Mouse (Mus musculus) hematopoietic multipotent progenitor cell, adult 10-12 weeks (in vitro differentiated cells): Measurements from ENCODE around the gene Ash1l. TPM values are rescaled to one million over a fixed set of nuclear protein-coding genes. Genes with fewer than 3 reads are reported as not detected.

Experiments used
- polyA plus RNA-seq: library from polyadenylated mRNA; stranded (reverse); fragments of >175 nt; gene quantifications from 2 replicates; pipeline ENCODE4 v1.2.3, GENCODE M21; 2012; ENCODE audit warnings: low replicate concordance

The Ash1l gene
- polyA plus RNA-seq: 5.1 and 8.2 TPM in 2 replicates

GRCm38 (mm10) chr3:88950576-88951326 is at the start of gene Ash1l, which contains the start of gene Dap3:
Ash1l (plus strand) TSS chr3:88950622.
Dap3 (minus strand) TSS chr3:88951181.

GRCm38 (mm10) chr3:88913511-88914383 is 36.7 kb upstream of the Ash1l start, which contains the start of gene Msto1:
Msto1 (minus strand) TSS chr3:88913999.

GRCm38 (mm10) chr3:89093175-89093574 is 142.8 kb downstream of the Ash1l start, which contains the start of gene Rusc1:
Rusc1 (minus strand) TSS chr3:89093311.

DNA sequence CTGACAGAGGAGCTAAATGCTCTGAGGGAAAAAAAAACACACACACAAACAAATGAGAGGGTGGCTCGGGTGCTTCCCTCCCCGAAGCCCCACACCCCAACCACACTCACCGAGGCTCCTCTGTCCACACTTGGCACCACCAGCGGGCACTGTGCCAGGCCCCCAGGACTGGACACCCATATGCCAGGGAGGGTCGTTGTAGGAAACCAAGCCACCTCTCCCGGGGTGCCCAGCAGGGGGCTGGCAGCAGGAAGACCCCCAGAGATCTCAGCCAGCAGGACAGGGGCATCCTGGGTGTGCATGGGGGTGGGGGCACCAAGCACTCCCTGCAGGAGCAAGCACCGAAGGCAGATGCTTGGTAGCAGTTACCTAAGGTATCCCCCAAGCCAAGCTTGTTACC is 150.4 kb downstream of the Ash1l start, which contains the start of gene Gm43738:
Gene Gm43738 (minus strand): TSS at position 289 of the 400 bp plus-strand sequence.

DNA sequence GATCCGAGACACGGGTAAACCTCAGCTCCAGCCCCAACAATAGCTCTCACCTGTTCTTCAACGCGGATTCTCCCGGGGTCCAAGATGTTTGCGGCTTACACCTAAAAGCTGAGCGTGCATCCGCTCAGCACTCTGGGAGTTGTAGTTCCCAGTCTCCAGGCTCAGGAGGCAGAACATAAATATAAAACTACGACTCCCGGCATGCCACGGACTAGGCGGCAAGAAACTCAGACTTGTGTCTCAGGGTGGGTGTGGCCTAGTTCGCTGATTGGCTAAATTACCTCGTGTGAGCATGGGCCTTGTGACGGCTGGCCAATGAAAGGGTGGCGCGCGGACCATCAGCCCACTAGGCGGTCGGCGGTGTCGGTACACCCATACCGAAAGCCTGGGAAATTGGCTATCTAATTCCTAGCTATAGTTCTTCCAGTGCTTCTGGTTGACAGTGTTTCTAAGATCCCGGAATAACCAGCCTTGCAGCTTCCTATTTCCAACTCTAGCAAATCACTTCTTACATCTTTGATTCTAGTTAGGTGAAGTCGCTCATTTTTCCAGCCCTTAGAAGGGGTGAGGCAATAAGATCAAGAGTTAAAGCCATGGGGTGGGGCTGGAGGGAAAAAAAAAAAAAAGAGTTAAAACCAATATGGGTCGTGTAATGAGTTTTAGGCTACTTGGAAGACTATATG is 151.5 kb downstream of the Ash1l start, which contains the start of gene Fdps:
Gene Fdps (minus strand): TSS at position 148 of the 683 bp plus-strand sequence.

Other genes with a start within 250 kb of the Ash1l start
- gene Rit1, start 233.8 kb upstream of the Ash1l start, polyA plus RNA-seq: 27.1 and 47.2 TPM in 2 replicates
- 5.3 and 8.0 TPM in 2 replicates for gene Syt11, start 175.5 kb upstream of the Ash1l start, polyA plus RNA-seq
- gene Gon4l, start 115.4 kb upstream of the Ash1l start, polyA plus RNA-seq: 8.8 and 14.5 TPM in 2 replicates
- gene Msto1, start 36.6 kb upstream of the Ash1l start, polyA plus RNA-seq: 12.0 and 14.3 TPM in 2 replicates
- 43.7 and 77.3 TPM in 2 replicates for gene Dap3, start 559 bp downstream of the Ash1l start, polyA plus RNA-seq
- 39.4 and 51.6 TPM in 2 replicates for gene Rusc1, start 142.7 kb downstream of the Ash1l start, polyA plus RNA-seq
- gene Gm43738, start 150.5 kb downstream of the Ash1l start, polyA plus RNA-seq: 0.68 TPM in 1 of 2 replicates, not detected in the other
- gene Fdps, start 151.3 kb downstream of the Ash1l start, polyA plus RNA-seq: 4.4 and 8.8 TPM in 2 replicates
- gene Pklr, start 185.5 kb downstream of the Ash1l start, polyA plus RNA-seq: 5.5 and 56.5 TPM in 2 replicates
- 3.0 and 4.4 TPM in 2 replicates for gene Hcn3, start 209.6 kb downstream of the Ash1l start, polyA plus RNA-seq
- 48.8 and 75.7 TPM in 2 replicates for gene Clk2, start 214.2 kb downstream of the Ash1l start, polyA plus RNA-seq
- gene Scamp3, start 226.9 kb downstream of the Ash1l start, polyA plus RNA-seq: 280 and 307 TPM in 2 replicates
- gene Fam189b, start 232.5 kb downstream of the Ash1l start, polyA plus RNA-seq: 144 and 333 TPM in 2 replicates